Mouse (Mus musculus) hindbrain, embryonic 14.5 days (tissue): ENCODE results near the gene Gm20425. TPM values are rescaled to one million over a fixed set of nuclear protein-coding genes. Genes with fewer than 3 reads are reported as not detected.

ENCODE experiments used
- ATAC-seq: fragments of 200-750 bp; cut with Nextera tagmentation; 2 replicates; pipeline ENCODE4 v1.8.0; 2017; ENCODE audit warnings: moderate number of reproducible peaks, mild to moderate bottlenecking, moderate TSS enrichment, moderate library complexity; ENCODE audit not compliant: low FRiP score
- DNase-seq: peaks from one replicate; pipeline ENCODE4 v3.0.0-alpha.2; 2015; ENCODE audit warnings: low spot score
- H3K27ac ChIP-seq: fragments of 300-500 bp; sonication (generic); 2 replicates; pipeline ENCODE4 v1.5.1; 2014; ENCODE audit warnings: mild to moderate bottlenecking, moderate library complexity
- H3K27me3 ChIP-seq: fragments of 300-500 bp; sonication (generic); 2 replicates; pipeline ENCODE4 v1.6.1; 2014; ENCODE audit warnings: mild to moderate bottlenecking, low read length, mixed read lengths; ENCODE audit not compliant: control insufficient read depth, insufficient read depth
- H3K36me3 ChIP-seq: fragments of 300-500 bp; sonication (generic); replicated peaks from 2 replicates; pipeline ENCODE4 v1.6.1; 2014; ENCODE audit not compliant: control insufficient read depth, insufficient read depth
- H3K4me1 ChIP-seq: fragments of 300-500 bp; sonication (generic); replicated peaks from 2 replicates; pipeline ENCODE4 v1.6.1; 2014; ENCODE audit warnings: antibody characterized with exemption, low read length, mixed read lengths; ENCODE audit not compliant: control insufficient read depth, insufficient read depth
- H3K4me2 ChIP-seq: fragments of 300-500 bp; sonication (generic); replicated peaks from 2 replicates; pipeline ENCODE4 v1.6.1; 2014; ENCODE audit warnings: mild to moderate bottlenecking, moderate library complexity
- H3K4me3 ChIP-seq: fragments of 300-500 bp; sonication (generic); replicated peaks from 2 replicates; pipeline ENCODE4 v1.5.1; 2014; ENCODE audit warnings: mild to moderate bottlenecking, low read length
- H3K9ac ChIP-seq: fragments of 300-500 bp; sonication (generic); 2 replicates; pipeline ENCODE4 v1.6.1; 2014
- H3K9me3 ChIP-seq: fragments of 300-500 bp; sonication (generic); 2 replicates; pipeline ENCODE4 v1.6.1; 2016; ENCODE audit warnings: low read length; ENCODE audit not compliant: control insufficient read depth
- WGBS: fragments of 180-500 bp; shearing (Covaris S2); extraction: QIAGEN DNeasy Blood & Tissue Kit; methylation state at CpG from one replicate; pipeline ENCODE4 v1.1.7; 2014; 5-methylcytosine and 5-hydroxymethylcytosine counted together
- polyA plus RNA-seq: library from polyadenylated mRNA; unstranded; fragments of >200 nt; fragmentation: Nextera tagmentation; extraction: Ambion mirVana; gene quantifications from 2 replicates; pipeline ENCODE4 v1.2.1, GENCODE M21; 2014

Gene Gm20425
- 0.48 and 4.0 TPM in 2 replicates for polyA plus RNA-seq

DNA sequence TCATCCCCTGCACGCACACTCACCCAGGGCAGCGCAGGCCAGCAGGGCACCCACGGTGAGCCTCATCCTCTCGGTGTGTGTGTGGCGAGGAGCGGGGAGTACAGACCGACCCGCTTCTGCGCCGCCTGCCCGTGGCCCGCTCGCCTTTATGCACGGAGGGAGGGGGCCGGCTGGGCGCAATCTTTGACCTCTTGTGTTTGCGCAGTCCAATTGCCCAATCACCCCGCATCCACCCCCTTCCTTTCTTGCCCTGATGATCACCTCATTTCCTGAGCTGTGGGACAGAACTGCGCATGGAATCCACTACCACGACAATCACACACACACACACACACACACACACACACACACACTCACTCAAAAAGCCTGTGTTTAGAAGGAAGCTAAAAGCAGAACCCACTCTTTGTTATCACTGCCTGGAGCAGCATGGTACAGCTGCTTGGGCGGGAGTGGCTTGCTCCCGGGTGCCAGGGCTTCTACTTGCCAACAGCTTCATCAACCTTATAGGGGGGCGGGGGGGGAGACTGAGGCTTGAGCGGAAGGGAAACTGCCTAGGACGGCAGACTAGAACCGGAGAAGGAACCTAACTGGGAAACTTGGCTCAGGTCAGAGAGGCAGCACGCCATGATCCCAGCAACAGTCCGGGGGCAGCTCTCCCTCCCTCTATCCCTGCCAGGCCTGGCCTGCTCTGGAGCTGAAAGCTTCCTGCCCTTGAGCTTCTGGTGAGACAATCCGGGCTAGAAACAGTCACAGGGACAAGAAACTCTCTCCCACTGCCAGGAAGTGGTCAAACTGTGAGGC is at the start of gene Gm20425, which contains the start of gene Trf:
Gene Gm20425, minus strand, starts transcription at position 157 of the 801 bp plus-strand sequence.
Gene Trf, minus strand, starts transcription at position 294 of the 801 bp plus-strand sequence.
- Histone ChIP-seq H3K9ac (peak within 1 kb of the TSS; percentile 47), H3K4me3 (no peak within 1 kb of the TSS; the same call in 1 of the 2 replicates)

GRCm38 (mm10) chr9:103276876-103277275 is 46.8 kb upstream of the Gm20425 start:
- 84% methylated on average over 6 of the region's 6 CpGs for WGBS
- Histone ChIP-seq H3K9me3 (no peaks in the 10 kb centered on the region), H3K27ac (no peak overlapping the region), H3K27me3 (no peaks in the 10 kb centered on the region), H3K4me3 (no peak overlapping the region), H3K4me1 (no peaks in the 10 kb centered on the region), H3K36me3 (no peaks in the 10 kb centered on the region), H3K4me2 (no peak overlapping the region), H3K9ac (no peak overlapping the region)
- no peak for DNase-seq
- no peak for ATAC-seq

More for the DNA sequence above, at the start of gene Gm20425, which contains the start of gene Trf:
- no peaks in the 10 kb centered on the region for H3K9me3 ChIP-seq
- 50% methylated on average over 29 of the region's 29 CpGs for WGBS
- no peaks in the 10 kb centered on the region for H3K27me3 ChIP-seq
- peak within 1 kb of the TSS; percentile 58 for H3K27ac ChIP-seq
- no peaks in the 10 kb centered on the region for H3K36me3 ChIP-seq
- ATAC-seq: peak; percentile 79; the same call in 1 of the 2 replicates
- DNase-seq: peak; percentile 35
- H3K4me1 ChIP-seq: 0 out of 2 replicates have a peak, but pooled peaks cover 7% of the 10 kb centered on the region
- H3K4me2 ChIP-seq: peak within 1 kb of the TSS; percentile 42

DNA sequence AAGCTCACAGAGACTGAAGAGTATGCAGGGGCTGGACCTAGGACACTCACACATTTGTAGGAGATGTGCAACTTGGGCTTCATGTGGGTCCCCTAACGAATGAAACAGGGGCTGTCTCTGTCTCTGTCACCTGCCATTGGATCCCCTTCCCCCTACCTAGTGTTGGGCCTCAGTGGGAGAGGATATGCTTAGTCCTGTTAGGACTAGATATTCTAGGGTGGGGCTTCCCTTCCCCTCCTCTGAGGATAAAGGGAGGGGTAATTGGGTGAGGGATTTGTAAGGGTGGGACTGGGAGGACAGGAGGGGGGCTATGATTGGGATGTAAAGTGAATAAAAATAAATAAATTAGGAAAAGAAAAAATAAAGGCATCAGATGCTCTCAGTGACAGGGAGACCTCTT is 45.6 kb upstream of the Gm20425 start:
- WGBS: 78% methylated on average over 1 of the region's 1 CpGs
- H3K27me3 ChIP-seq: no peaks in the 10 kb centered on the region
- H3K4me3 ChIP-seq: no peak overlapping the region
- H3K9me3 ChIP-seq: no peaks in the 10 kb centered on the region
- no peak overlapping the region for H3K9ac ChIP-seq
- H3K36me3 ChIP-seq: no peaks in the 10 kb centered on the region
- no peak overlapping the region for H3K27ac ChIP-seq
- DNase-seq: no peak
- no peak for ATAC-seq
- no peak overlapping the region for H3K4me2 ChIP-seq
- no peaks in the 10 kb centered on the region for H3K4me1 ChIP-seq

GRCm38 (mm10) chr9:103274819-103275218 is 44.7 kb upstream of the Gm20425 start:
- no peak for DNase-seq
- no peak for ATAC-seq
- H3K4me1 ChIP-seq: no peaks in the 10 kb centered on the region
- 89% methylated on average over 8 of the region's 8 CpGs for WGBS
- H3K9ac ChIP-seq: no peak overlapping the region
- H3K27me3 ChIP-seq: no peaks in the 10 kb centered on the region
- H3K9me3 ChIP-seq: no peaks in the 10 kb centered on the region
- H3K4me2 ChIP-seq: no peak overlapping the region
- H3K27ac ChIP-seq: no peak overlapping the region
- no peaks in the 10 kb centered on the region for H3K36me3 ChIP-seq
- no peak overlapping the region for H3K4me3 ChIP-seq

GRCm38 (mm10) chr9:103271104-103271503 is 41.0 kb upstream of the Gm20425 start:
- no peak overlapping the region for H3K9ac ChIP-seq
- no peak overlapping the region for H3K4me3 ChIP-seq
- ATAC-seq (peak; percentile 66; the same call in 1 of the 2 replicates), DNase-seq (peak; percentile 38)
- no peaks in the 10 kb centered on the region for H3K36me3 ChIP-seq
- H3K4me1 ChIP-seq: no peaks in the 10 kb centered on the region
- H3K27ac ChIP-seq: no peak overlapping the region
- H3K27me3 ChIP-seq: no peaks in the 10 kb centered on the region
- no peaks in the 10 kb centered on the region for H3K9me3 ChIP-seq
- 18% methylated on average over 4 of the region's 4 CpGs for WGBS
- H3K4me2 ChIP-seq: no peak overlapping the region

GRCm38 (mm10) chr9:103265778-103266177 is 35.7 kb upstream of the Gm20425 start:
- 85% methylated on average over 4 of the region's 4 CpGs for WGBS
- Histone ChIP-seq H3K27me3 (no peaks in the 10 kb centered on the region), H3K36me3 (no peaks in the 10 kb centered on the region), H3K4me2 (no peak overlapping the region), H3K9ac (no peak overlapping the region), H3K4me1 (no peaks in the 10 kb centered on the region), H3K27ac (no peak overlapping the region), H3K9me3 (no peaks in the 10 kb centered on the region), H3K4me3 (no peak overlapping the region)
- ATAC-seq (no peak), DNase-seq (no peak)

DNA sequence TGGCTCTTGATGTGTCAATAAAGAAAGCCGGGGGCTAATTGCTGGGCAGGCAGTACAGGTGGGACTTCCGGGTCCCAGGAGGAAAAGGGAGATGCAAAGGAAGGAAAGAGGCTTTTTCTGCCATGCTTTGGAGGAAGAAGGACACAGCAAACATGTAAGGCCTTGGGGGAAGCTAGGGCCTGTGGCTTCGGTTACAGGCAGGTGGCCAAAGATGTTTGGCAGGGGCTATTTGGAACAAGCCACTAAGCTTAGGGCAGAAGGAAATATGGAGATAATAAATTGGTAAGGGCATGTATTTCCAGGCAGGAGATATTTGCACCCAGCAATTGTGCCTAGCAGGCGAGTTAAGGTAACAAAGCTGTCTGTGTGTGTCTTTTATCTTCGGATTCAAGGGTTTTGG is 22.8 kb upstream of the Gm20425 start:
- 94% methylated on average over 5 of the region's 5 CpGs for WGBS
- DNase-seq: no peak

DNA sequence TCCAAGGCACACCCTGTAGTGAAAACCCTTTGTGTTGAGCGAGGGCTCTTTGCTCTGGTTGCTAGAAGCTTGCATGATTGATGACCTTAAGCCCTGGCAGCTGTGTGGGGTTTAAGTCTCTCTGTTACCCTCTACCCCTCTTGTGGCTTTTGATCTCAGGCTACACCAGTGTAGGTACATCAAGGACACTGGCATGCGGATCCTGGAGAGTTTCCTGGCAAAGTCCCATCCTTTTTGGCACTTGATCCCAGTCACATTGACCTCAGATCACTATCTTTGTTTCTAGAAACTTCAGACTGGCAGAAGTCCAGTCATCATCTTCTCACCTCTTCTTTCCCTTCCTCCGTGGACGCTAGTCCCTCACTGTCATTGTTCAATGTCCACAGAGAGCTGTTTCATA is 18.5 kb upstream of the Gm20425 start:
- 57% methylated on average over 4 of the region's 4 CpGs for WGBS
- H3K27ac ChIP-seq: no peak overlapping the region
- ATAC-seq (no peak), DNase-seq (no peak)
- 0 out of 2 replicates have a peak, but pooled peaks cover 2% of the 10 kb centered on the region for H3K9me3 ChIP-seq
- no peak overlapping the region for H3K4me3 ChIP-seq
- H3K27me3 ChIP-seq: no peaks in the 10 kb centered on the region
- no peak overlapping the region for H3K9ac ChIP-seq
- H3K36me3 ChIP-seq: no peaks in the 10 kb centered on the region
- no peaks in the 10 kb centered on the region for H3K4me1 ChIP-seq
- H3K4me2 ChIP-seq: no peak overlapping the region

More for the DNA sequence above, 22.8 kb upstream of the Gm20425 start:
- no peak for ATAC-seq
- Histone ChIP-seq H3K27ac (no peak overlapping the region), H3K27me3 (no peaks in the 10 kb centered on the region), H3K4me3 (no peak overlapping the region), H3K9ac (no peak overlapping the region), H3K4me2 (no peak overlapping the region), H3K36me3 (no peaks in the 10 kb centered on the region), H3K9me3 (0 out of 2 replicates have a peak, but pooled peaks cover 7% of the 10 kb centered on the region), H3K4me1 (no peaks in the 10 kb centered on the region)

GRCm38 (mm10) chr9:103246526-103247168 is 16.5 kb upstream of the Gm20425 start:
- Histone ChIP-seq H3K27me3 (no peaks in the 10 kb centered on the region), H3K4me3 (no peak overlapping the region), H3K4me1 (no peaks in the 10 kb centered on the region), H3K9me3 (no peaks in the 10 kb centered on the region), H3K36me3 (no peaks in the 10 kb centered on the region), H3K4me2 (no peak overlapping the region), H3K27ac (no peak overlapping the region), H3K9ac (no peak overlapping the region)
- no peak for ATAC-seq
- DNase-seq: no peak
- WGBS: 87% methylated on average over 8 of the region's 8 CpGs
